Mouse (Mus musculus) forebrain, embryonic 16.5 days (tissue): ENCODE measurements around the gene Prss38. TPM values are rescaled to one million over a fixed set of nuclear protein-coding genes. Genes with fewer than 3 reads are reported as not detected.

Source experiments
- ATAC-seq: fragments of 200-750 bp; cut with Nextera tagmentation; 2 replicates; pipeline ENCODE4 v1.8.0; 2017; ENCODE audit warnings: mild to moderate bottlenecking, moderate library complexity
- H3K27ac ChIP-seq: fragments of 300-500 bp; sonication (generic); 2 replicates; pipeline ENCODE4 v1.5.1; 2014; ENCODE audit warnings: low read length, control low read depth
- H3K27me3 ChIP-seq: fragments of 300-500 bp; sonication (generic); replicated peaks from 2 replicates; pipeline ENCODE4 v1.6.1; 2014; ENCODE audit warnings: low read length; ENCODE audit not compliant: control insufficient read depth, insufficient read depth
- H3K36me3 ChIP-seq: fragments of 300-500 bp; sonication (generic); 2 replicates; pipeline ENCODE4 v1.6.1; 2014; ENCODE audit not compliant: control insufficient read depth, insufficient read depth
- H3K4me1 ChIP-seq: fragments of 300-500 bp; sonication (generic); replicated peaks from 2 replicates; pipeline ENCODE4 v1.6.1; 2014; ENCODE audit warnings: low read length; ENCODE audit not compliant: control insufficient read depth, insufficient read depth
- H3K4me2 ChIP-seq: fragments of 300-500 bp; sonication (generic); 2 replicates; pipeline ENCODE4 v1.6.1; 2014; ENCODE audit warnings: mild to moderate bottlenecking, low read length, control low read depth
- H3K4me3 ChIP-seq: fragments of 300-500 bp; sonication (generic); replicated peaks from 2 replicates; pipeline ENCODE4 v1.5.1; 2014; ENCODE audit warnings: mild to moderate bottlenecking, low read length, control low read depth
- H3K9ac ChIP-seq: fragments of 300-500 bp; sonication (generic); replicated peaks from 2 replicates; pipeline ENCODE4 v1.6.1; 2014; ENCODE audit warnings: low read depth, low read length, control low read depth
- H3K9me3 ChIP-seq: fragments of 300-500 bp; sonication (generic); 2 replicates; pipeline ENCODE4 v1.6.1; 2016; ENCODE audit warnings: low read length; ENCODE audit not compliant: control insufficient read depth
- WGBS: fragments of 180-500 bp; shearing (Covaris S2); extraction: QIAGEN DNeasy Blood & Tissue Kit; methylation state at CpG from one replicate; pipeline ENCODE4 v1.1.7; 2014; 5-methylcytosine and 5-hydroxymethylcytosine counted together
- polyA plus RNA-seq: library from polyadenylated mRNA; unstranded; fragments of >200 nt; fragmentation: Nextera tagmentation; extraction: Ambion mirVana; gene quantifications from 2 replicates; pipeline ENCODE4 v1.2.1, GENCODE M21; 2015

Prss38 gene
- polyA plus RNA-seq, 1 experiment from 2014 or later = not detected

GRCm38 (mm10) chr11:59400876-59401275, 25.4 kb upstream of the Prss38 start:
- Histone ChIP-seq H3K9me3 (no peaks in the 10 kb centered on the region), H3K27ac (no peak overlapping the region), H3K4me3 (no peak overlapping the region), H3K9ac (no peak overlapping the region), H3K27me3 (no peaks in the 10 kb centered on the region), H3K4me1 (no peaks in the 10 kb centered on the region), H3K4me2 (no peak overlapping the region), H3K36me3 (no peaks in the 10 kb centered on the region)
- no peak for ATAC-seq
- WGBS = 75% methylated on average over 2 of the region's 2 CpGs

GRCm38 (mm10) chr11:59399830-59400229, 24.4 kb upstream of the Prss38 start:
- 69% methylated on average over 8 of the region's 8 CpGs for WGBS
- no peaks in the 10 kb centered on the region for H3K27me3 ChIP-seq
- H3K4me2 ChIP-seq = no peak overlapping the region
- no peak overlapping the region for H3K9ac ChIP-seq
- H3K36me3 ChIP-seq = no peaks in the 10 kb centered on the region
- no peak for ATAC-seq
- no peak overlapping the region for H3K27ac ChIP-seq
- no peaks in the 10 kb centered on the region for H3K4me1 ChIP-seq
- no peak overlapping the region for H3K4me3 ChIP-seq
- H3K9me3 ChIP-seq = no peaks in the 10 kb centered on the region

GRCm38 (mm10) chr11:59397536-59398371, 22.3 kb upstream of the Prss38 start:
- no peak for ATAC-seq
- Histone ChIP-seq H3K4me3 (no peak overlapping the region), H3K4me2 (no peak overlapping the region), H3K9ac (no peak overlapping the region), H3K36me3 (no peaks in the 10 kb centered on the region), H3K4me1 (0 out of 2 replicates have a peak, but pooled peaks cover 2% of the 10 kb centered on the region), H3K9me3 (no peaks in the 10 kb centered on the region), H3K27me3 (no peaks in the 10 kb centered on the region), H3K27ac (no peak overlapping the region)
- WGBS = 62% methylated on average over 22 of the region's 22 CpGs

GRCm38 (mm10) chr11:59394451-59394850, 19.0 kb upstream of the Prss38 start:
- Histone ChIP-seq H3K4me1 (0 out of 2 replicates have a peak, but pooled peaks cover 2% of the 10 kb centered on the region), H3K9ac (no peak overlapping the region), H3K4me2 (no peak overlapping the region), H3K27me3 (no peaks in the 10 kb centered on the region), H3K9me3 (no peaks in the 10 kb centered on the region), H3K4me3 (no peak overlapping the region), H3K36me3 (no peaks in the 10 kb centered on the region), H3K27ac (no peak overlapping the region)
- ATAC-seq = no peak
- WGBS = 76% methylated on average over 5 of the region's 5 CpGs

GRCm38 (mm10) chr11:59393591-59393990, 18.1 kb upstream of the Prss38 start:
- Histone ChIP-seq H3K4me3 (no peak overlapping the region), H3K4me1 (0 out of 2 replicates have a peak, but pooled peaks cover 2% of the 10 kb centered on the region), H3K9me3 (no peaks in the 10 kb centered on the region), H3K27me3 (no peaks in the 10 kb centered on the region), H3K9ac (no peak overlapping the region), H3K27ac (no peak overlapping the region), H3K36me3 (no peaks in the 10 kb centered on the region), H3K4me2 (no peak overlapping the region)
- ATAC-seq = peak; percentile 36; the same call in 1 of the 2 replicates
- WGBS = 20% methylated on average over 9 of the region's 9 CpGs

- no peak overlapping the region for H3K4me2 ChIP-seq
- H3K4me1 ChIP-seq = 0 out of 2 replicates have a peak, but pooled peaks cover 2% of the 10 kb centered on the region
- WGBS = 73% methylated on average over 6 of the region's 6 CpGs
- ATAC-seq = no peak
- no peaks in the 10 kb centered on the region for H3K9me3 ChIP-seq
- no peak overlapping the region for H3K27ac ChIP-seq
- H3K9ac ChIP-seq = no peak overlapping the region
- no peaks in the 10 kb centered on the region for H3K27me3 ChIP-seq
- H3K4me3 ChIP-seq = no peak overlapping the region
- H3K36me3 ChIP-seq = no peaks in the 10 kb centered on the region
Observed at GRCm38 (mm10) chr11:59392300-59392699, 16.8 kb upstream of the Prss38 start.

GRCm38 (mm10) chr11:59390470-59390869, 15.0 kb upstream of the Prss38 start:
- Histone ChIP-seq H3K4me1 (0 out of 2 replicates have a peak, but pooled peaks cover 2% of the 10 kb centered on the region), H3K9ac (no peak overlapping the region), H3K36me3 (no peaks in the 10 kb centered on the region), H3K27me3 (no peaks in the 10 kb centered on the region), H3K27ac (no peak overlapping the region), H3K4me2 (no peak overlapping the region), H3K9me3 (no peaks in the 10 kb centered on the region), H3K4me3 (no peak overlapping the region)
- no peak for ATAC-seq
- 62% methylated on average over 9 of the region's 9 CpGs for WGBS

GRCm38 (mm10) chr11:59389617-59390016, 14.2 kb upstream of the Prss38 start:
- 62% methylated on average over 4 of the region's 4 CpGs for WGBS

GRCm38 (mm10) chr11:59388806-59389205, 13.3 kb upstream of the Prss38 start:
- no peaks in the 10 kb centered on the region for H3K9me3 ChIP-seq
- no peaks in the 10 kb centered on the region for H3K27me3 ChIP-seq
- H3K4me3 ChIP-seq = no peak overlapping the region
- H3K36me3 ChIP-seq = no peaks in the 10 kb centered on the region
- H3K9ac ChIP-seq = no peak overlapping the region
- H3K4me1 ChIP-seq = 0 out of 2 replicates have a peak, but pooled peaks cover 2% of the 10 kb centered on the region
- ATAC-seq = no peak
- no peak overlapping the region for H3K27ac ChIP-seq
- H3K4me2 ChIP-seq = no peak overlapping the region
- WGBS = 74% methylated on average over 4 of the region's 4 CpGs

More at GRCm38 (mm10) chr11:59389617-59390016, 14.2 kb upstream of the Prss38 start:
- no peak for ATAC-seq
- Histone ChIP-seq H3K36me3 (no peaks in the 10 kb centered on the region), H3K4me1 (0 out of 2 replicates have a peak, but pooled peaks cover 2% of the 10 kb centered on the region), H3K4me3 (no peak overlapping the region), H3K27ac (no peak overlapping the region), H3K27me3 (no peaks in the 10 kb centered on the region), H3K9me3 (no peaks in the 10 kb centered on the region), H3K4me2 (no peak overlapping the region), H3K9ac (no peak overlapping the region)
